Mouse (Mus musculus): Measurements from ENCODE around the gene Mindy4. TPM values are rescaled to one million over a fixed set of nuclear protein-coding genes. Genes with fewer than 3 reads are reported as not detected.

Mindy4 gene
- polyA plus RNA-seq, 1 experiment from 2014 or later = 1.2 TPM

DNA sequence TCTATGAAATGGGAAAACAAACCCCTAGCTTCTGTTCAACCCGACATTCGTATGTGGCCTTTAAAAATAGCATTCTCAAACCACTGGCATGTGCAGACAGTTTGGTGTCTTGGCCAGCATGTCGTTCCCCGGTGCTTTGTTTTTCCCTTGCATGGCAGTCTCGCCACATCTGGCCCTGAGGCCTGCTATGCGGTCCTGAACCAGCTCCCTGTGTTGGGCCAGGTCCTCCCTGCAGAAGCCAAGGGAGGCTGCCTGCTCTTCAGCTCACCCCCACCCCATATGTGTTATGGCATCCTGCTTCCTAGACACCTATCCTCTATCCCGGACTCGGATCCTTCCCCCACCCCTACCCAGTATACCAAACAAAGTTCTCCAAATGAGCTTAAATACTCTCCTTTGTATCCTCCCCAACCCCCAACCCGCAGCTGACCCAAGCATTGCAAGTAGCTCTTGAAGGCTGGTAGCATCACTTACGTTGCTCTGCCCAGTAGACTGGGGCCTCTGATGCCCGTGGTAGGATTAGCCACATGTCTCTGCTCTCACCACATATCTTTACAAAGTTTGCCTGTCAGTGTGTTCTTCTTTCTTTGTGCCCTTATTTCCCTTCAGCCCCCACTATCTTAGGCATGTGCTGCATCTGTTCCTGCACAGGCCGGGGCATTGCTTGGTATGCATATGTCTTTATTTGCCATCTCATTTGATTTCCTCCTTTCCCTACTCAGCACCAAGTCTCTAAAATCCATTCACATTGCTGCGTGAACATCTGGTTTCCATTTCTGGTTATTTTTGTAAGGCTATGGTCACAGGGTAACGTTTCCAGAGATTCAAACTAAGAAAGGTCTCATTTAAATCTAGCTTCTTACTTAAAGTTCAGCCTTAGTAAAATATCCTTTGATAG lies 55.5 kb downstream of the Mindy4 start:
- Histone ChIP-seq H3K4me1 (ENCODE audit: control insufficient read depth, low read depth, low read length) (peaks cover 25% of the 10 kb centered on the region), H3K4me2 (ENCODE audit: low read depth, low read length) (no peak overlapping the region), H3K9me3 (replicated peaks; ENCODE audit: control insufficient read depth, low read length) (no peaks in the 10 kb centered on the region), H3K27me3 (ENCODE audit: control insufficient read depth, insufficient read depth, low read depth, low read length) (no peaks in the 10 kb centered on the region), H3K27ac (ENCODE audit: low read length) (no peak overlapping the region), H3K9ac (ENCODE audit: low read depth, low read length) (no peak overlapping the region), H3K36me3 (ENCODE audit: control insufficient read depth, insufficient read depth) (no peaks in the 10 kb centered on the region), H3K4me3 (ENCODE audit: low read depth, low read length) (no peak overlapping the region)
- ATAC-seq (ENCODE audit: low read depth) = no peak
- WGBS (ENCODE audit: insufficient replicate concordance) = 63% methylated on average over 14 of the region's 14 CpGs

GRCm38 (mm10) chr6:55262161-55262560 lies 59.0 kb downstream of the Mindy4 start:
- Histone ChIP-seq H3K27me3 (ENCODE audit: control insufficient read depth, insufficient read depth, low read depth, low read length) (no peaks in the 10 kb centered on the region), H3K36me3 (ENCODE audit: control insufficient read depth, insufficient read depth) (no peaks in the 10 kb centered on the region), H3K9ac (ENCODE audit: low read depth, low read length) (no peak overlapping the region), H3K27ac (ENCODE audit: low read length) (no peak overlapping the region), H3K4me2 (ENCODE audit: low read depth, low read length) (no peak overlapping the region), H3K4me1 (ENCODE audit: control insufficient read depth, low read depth, low read length) (peaks cover 43% of the 10 kb centered on the region), H3K9me3 (replicated peaks; ENCODE audit: control insufficient read depth, low read length) (no peaks in the 10 kb centered on the region), H3K4me3 (ENCODE audit: low read depth, low read length) (no peak overlapping the region)
- WGBS (ENCODE audit: insufficient replicate concordance) = 80% methylated on average over 12 of the region's 12 CpGs
- no peak for ATAC-seq (ENCODE audit: low read depth)

- Histone ChIP-seq H3K36me3 (ENCODE audit: control insufficient read depth, insufficient read depth) (no peaks in the 10 kb centered on the region), H3K9ac (ENCODE audit: low read depth, low read length) (peak overlapping the region; percentile 42), H3K4me3 (ENCODE audit: low read depth, low read length) (no peak overlapping the region; the same call in 1 of the 2 replicates), H3K27ac (ENCODE audit: low read length) (peak overlapping the region; percentile 78), H3K27me3 (ENCODE audit: control insufficient read depth, insufficient read depth, low read depth, low read length) (no peaks in the 10 kb centered on the region), H3K4me1 (ENCODE audit: control insufficient read depth, low read depth, low read length) (peaks cover 43% of the 10 kb centered on the region), H3K4me2 (ENCODE audit: low read depth, low read length) (peak overlapping the region; percentile 52), H3K9me3 (replicated peaks; ENCODE audit: control insufficient read depth, low read length) (no peaks in the 10 kb centered on the region)
- 24% methylated on average over 5 of the region's 5 CpGs for WGBS (ENCODE audit: insufficient replicate concordance)
- peak; percentile 89 for ATAC-seq (ENCODE audit: low read depth)
Measured at GRCm38 (mm10) chr6:55263490-55264046, 60.4 kb downstream of the Mindy4 start.

DNA sequence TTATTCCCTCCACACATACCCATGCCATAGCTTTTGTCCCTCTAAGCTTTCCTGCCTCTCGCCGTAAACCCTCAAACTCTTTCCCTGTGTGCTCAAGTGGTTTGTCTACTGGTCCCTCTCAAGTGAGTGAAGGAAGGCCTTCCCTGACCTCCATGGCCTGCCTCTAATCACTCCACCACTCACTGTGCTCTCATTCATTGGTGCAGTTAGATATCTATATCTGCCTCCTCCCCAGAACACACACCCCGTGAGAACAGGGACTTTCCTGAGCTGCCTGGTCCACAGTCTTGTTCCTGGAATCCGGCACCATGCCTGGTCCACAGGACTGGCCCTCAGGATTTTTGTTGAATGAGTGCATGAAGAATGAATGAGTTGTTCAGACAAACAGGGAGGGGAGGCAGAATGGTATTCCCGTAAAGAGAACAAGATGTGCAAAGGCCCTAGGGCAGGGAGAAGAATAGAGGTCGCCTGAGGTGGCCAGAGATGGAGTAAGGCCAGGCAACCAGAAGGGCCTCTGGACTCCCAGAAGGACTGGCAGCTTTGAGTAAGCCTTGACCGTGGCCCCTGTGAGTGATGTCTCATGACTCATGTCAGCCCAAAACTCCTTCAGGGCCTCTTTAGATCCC lies 61.7 kb downstream of the Mindy4 start:
- peak; percentile 84 for ATAC-seq (ENCODE audit: low read depth)
- H3K9ac ChIP-seq (ENCODE audit: low read depth, low read length) = peak overlapping the region; percentile 36
- H3K4me3 ChIP-seq (ENCODE audit: low read depth, low read length) = no peak overlapping the region
- H3K27me3 ChIP-seq (ENCODE audit: control insufficient read depth, insufficient read depth, low read depth, low read length) = no peaks in the 10 kb centered on the region
- 59% methylated on average over 7 of the region's 7 CpGs for WGBS (ENCODE audit: insufficient replicate concordance)
- H3K27ac ChIP-seq (ENCODE audit: low read length) = peak overlapping the region; percentile 78
- H3K4me2 ChIP-seq (ENCODE audit: low read depth, low read length) = peak overlapping the region; percentile 52
- no peaks in the 10 kb centered on the region for H3K36me3 ChIP-seq (ENCODE audit: control insufficient read depth, insufficient read depth)
- H3K4me1 ChIP-seq (ENCODE audit: control insufficient read depth, low read depth, low read length) = peaks cover 31% of the 10 kb centered on the region
- H3K9me3 ChIP-seq (replicated peaks; ENCODE audit: control insufficient read depth, low read length) = no peaks in the 10 kb centered on the region

- WGBS (ENCODE audit: insufficient replicate concordance) = 78% methylated on average over 7 of the region's 7 CpGs
- ATAC-seq (ENCODE audit: low read depth) = no peak
- H3K4me3 ChIP-seq (ENCODE audit: low read depth, low read length) = no peak overlapping the region
Measured at GRCm38 (mm10) chr6:55272952-55273351, 69.8 kb downstream of the Mindy4 start.

DNA sequence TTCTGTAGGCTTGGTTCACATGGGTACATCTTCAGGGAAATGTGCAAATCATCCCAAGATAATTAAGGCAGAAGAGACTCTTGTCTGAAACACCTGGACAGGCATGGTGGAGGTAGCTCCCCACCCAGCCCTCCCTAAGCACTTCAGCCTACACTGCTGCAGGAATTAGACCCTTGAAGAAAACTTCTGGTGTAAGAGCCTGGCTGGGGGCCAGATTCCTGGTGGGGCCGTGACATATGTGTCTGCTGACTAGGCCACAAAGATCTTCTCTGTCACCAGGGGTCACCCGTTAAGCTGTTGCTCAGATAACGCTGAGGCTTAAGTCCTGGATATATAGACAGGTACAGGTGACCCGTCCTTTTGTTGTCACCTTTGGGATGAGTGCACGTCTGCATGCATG lies 70.3 kb downstream of the Mindy4 start:
- H3K27ac ChIP-seq (ENCODE audit: low read length) = no peak overlapping the region
- H3K4me1 ChIP-seq (ENCODE audit: control insufficient read depth, low read depth, low read length) = peaks cover 8% of the 10 kb centered on the region
- no peak overlapping the region for H3K4me3 ChIP-seq (ENCODE audit: low read depth, low read length)
- H3K27me3 ChIP-seq (ENCODE audit: control insufficient read depth, insufficient read depth, low read depth, low read length) = no peaks in the 10 kb centered on the region
- H3K9ac ChIP-seq (ENCODE audit: low read depth, low read length) = no peak overlapping the region
- no peak overlapping the region for H3K4me2 ChIP-seq (ENCODE audit: low read depth, low read length)
- 71% methylated on average over 5 of the region's 5 CpGs for WGBS (ENCODE audit: insufficient replicate concordance)
- H3K36me3 ChIP-seq (ENCODE audit: control insufficient read depth, insufficient read depth) = no peaks in the 10 kb centered on the region
- ATAC-seq (ENCODE audit: low read depth) = no peak
- H3K9me3 ChIP-seq (replicated peaks; ENCODE audit: control insufficient read depth, low read length) = no peaks in the 10 kb centered on the region

More at GRCm38 (mm10) chr6:55272952-55273351, 69.8 kb downstream of the Mindy4 start:
- Histone ChIP-seq H3K9me3 (replicated peaks; ENCODE audit: control insufficient read depth, low read length) (no peaks in the 10 kb centered on the region), H3K27ac (ENCODE audit: low read length) (no peak overlapping the region), H3K9ac (ENCODE audit: low read depth, low read length) (no peak overlapping the region), H3K36me3 (ENCODE audit: control insufficient read depth, insufficient read depth) (no peaks in the 10 kb centered on the region), H3K4me1 (ENCODE audit: control insufficient read depth, low read depth, low read length) (peaks cover 3% of the 10 kb centered on the region), H3K27me3 (ENCODE audit: control insufficient read depth, insufficient read depth, low read depth, low read length) (no peaks in the 10 kb centered on the region), H3K4me2 (ENCODE audit: low read depth, low read length) (no peak overlapping the region)

DNA sequence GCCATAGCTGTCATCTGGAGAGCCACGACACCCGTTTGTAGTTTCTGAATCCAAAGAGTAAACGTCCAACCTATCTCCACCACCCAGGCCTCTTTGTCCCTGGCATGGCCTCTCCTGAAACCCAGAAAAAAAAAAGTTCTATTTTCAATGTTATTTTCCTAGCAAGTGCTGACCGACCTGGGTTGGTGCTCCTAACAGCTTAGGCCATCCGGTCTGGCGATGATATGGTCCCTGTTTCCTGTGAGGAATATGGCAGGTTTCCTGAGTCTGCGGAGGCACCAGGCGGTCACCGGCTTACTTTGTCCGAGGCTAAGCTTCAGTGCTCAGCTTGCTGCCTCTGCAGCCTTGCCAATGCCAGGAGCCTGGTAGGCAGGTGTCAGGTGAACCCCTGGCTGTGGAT lies 71.8 kb downstream of the Mindy4 start:
- Histone ChIP-seq H3K4me1 (ENCODE audit: control insufficient read depth, low read depth, low read length) (peaks cover 12% of the 10 kb centered on the region), H3K4me3 (ENCODE audit: low read depth, low read length) (no peak overlapping the region), H3K36me3 (ENCODE audit: control insufficient read depth, insufficient read depth) (no peaks in the 10 kb centered on the region), H3K27me3 (ENCODE audit: control insufficient read depth, insufficient read depth, low read depth, low read length) (no peaks in the 10 kb centered on the region), H3K27ac (ENCODE audit: low read length) (no peak overlapping the region), H3K9me3 (replicated peaks; ENCODE audit: control insufficient read depth, low read length) (no peaks in the 10 kb centered on the region), H3K4me2 (ENCODE audit: low read depth, low read length) (no peak overlapping the region), H3K9ac (ENCODE audit: low read depth, low read length) (no peak overlapping the region)
- WGBS (ENCODE audit: insufficient replicate concordance) = 45% methylated on average over 10 of the region's 10 CpGs
- no peak for ATAC-seq (ENCODE audit: low read depth)

DNA sequence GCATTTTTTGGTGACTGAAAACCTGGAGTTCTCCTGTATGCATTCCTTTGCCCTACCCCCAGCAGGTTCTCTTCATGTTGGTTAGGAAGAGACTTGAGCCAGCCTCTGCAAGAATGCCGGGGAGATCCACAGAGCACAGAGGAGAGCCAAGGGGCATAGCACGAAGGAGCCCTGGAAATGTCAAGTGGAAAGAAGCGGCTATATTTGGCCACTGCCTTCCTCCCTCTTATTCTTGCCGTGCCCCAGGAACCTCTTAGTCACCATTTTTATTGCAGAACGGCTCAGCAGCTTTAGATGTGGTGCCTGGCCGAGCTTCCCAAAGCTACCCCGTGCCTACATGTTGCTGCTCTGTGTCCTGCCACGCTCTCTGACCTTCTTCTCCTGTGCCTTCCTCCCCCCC lies 72.6 kb downstream of the Mindy4 start:
- H3K4me2 ChIP-seq (ENCODE audit: low read depth, low read length) = no peak overlapping the region
- no peak overlapping the region for H3K4me3 ChIP-seq (ENCODE audit: low read depth, low read length)
- H3K27me3 ChIP-seq (ENCODE audit: control insufficient read depth, insufficient read depth, low read depth, low read length) = no peaks in the 10 kb centered on the region
- H3K27ac ChIP-seq (ENCODE audit: low read length) = no peak overlapping the region
- H3K9me3 ChIP-seq (replicated peaks; ENCODE audit: control insufficient read depth, low read length) = no peaks in the 10 kb centered on the region
- no peak for ATAC-seq (ENCODE audit: low read depth)
- WGBS (ENCODE audit: insufficient replicate concordance) = 55% methylated on average over 8 of the region's 8 CpGs
- H3K36me3 ChIP-seq (ENCODE audit: control insufficient read depth, insufficient read depth) = no peaks in the 10 kb centered on the region
- H3K9ac ChIP-seq (ENCODE audit: low read depth, low read length) = no peak overlapping the region
- H3K4me1 ChIP-seq (ENCODE audit: control insufficient read depth, low read depth, low read length) = peaks cover 12% of the 10 kb centered on the region

Measured in liver, embryonic 16.5 days (tissue).